Mouse (Mus musculus): ENCODE data around the gene Fam19a2.

DNA sequence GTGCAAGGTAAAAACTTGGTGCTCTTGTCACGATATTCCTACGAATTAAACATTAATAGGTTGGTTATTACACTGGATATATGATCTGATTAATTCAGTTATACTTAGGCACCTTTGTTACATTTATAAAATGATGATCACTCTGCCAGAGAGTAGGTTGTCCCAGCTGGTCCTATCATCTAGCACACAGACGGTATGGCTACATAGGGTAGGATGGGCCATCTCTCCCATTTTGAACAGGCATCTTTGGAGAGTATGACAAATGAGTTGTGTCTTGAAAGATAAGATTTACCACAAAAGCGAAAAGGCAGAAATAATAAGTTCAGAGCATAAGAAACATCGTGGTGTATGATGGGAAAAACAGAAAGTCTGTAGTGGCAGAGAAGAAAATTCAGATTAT, 34.4 kb upstream of the Fam19a2 start:
- no peak for TF ChIP-seq POLR2A (IDR thresholded peaks at IDR 0.05; ENCODE audit: control insufficient read depth, extremely low read depth, insufficient read depth, low read length, poor library complexity)
- no peak for TF ChIP-seq CTCF (IDR thresholded peaks at IDR 0.05; ENCODE audit: borderline replicate concordance, control insufficient read depth, extremely low read depth, insufficient read depth, low read length, poor library complexity)
